Mouse (Mus musculus) lung, embryonic 15.5 days (tissue): ENCODE results near the gene Rpl29. TPM values are rescaled to one million over a fixed set of nuclear protein-coding genes. Genes with fewer than 3 reads are reported as not detected.

ENCODE experiments used
- ATAC-seq: fragments of 200-750 bp; cut with Nextera tagmentation; 2 replicates; pipeline ENCODE4 v1.8.0; 2017; ENCODE audit warnings: moderate number of reproducible peaks, borderline replicate concordance; ENCODE audit not compliant: low FRiP score, low TSS enrichment; ENCODE audit errors: extremely low read depth
- H3K27ac ChIP-seq: fragments of 300-500 bp; sonication (generic); 2 replicates; pipeline ENCODE4 v1.5.1; 2015; ENCODE audit warnings: moderate library complexity, mild to moderate bottlenecking, inconsistent platforms
- H3K27me3 ChIP-seq: fragments of 300-500 bp; sonication (generic); 2 replicates; pipeline ENCODE4 v1.6.1; 2015; ENCODE audit warnings: inconsistent platforms
- H3K36me3 ChIP-seq: fragments of 300-500 bp; sonication (generic); 2 replicates; pipeline ENCODE4 v1.6.1; 2015; ENCODE audit warnings: inconsistent platforms
- H3K4me1 ChIP-seq: fragments of 300-500 bp; sonication (generic); 2 replicates; pipeline ENCODE4 v1.6.1; 2015; ENCODE audit warnings: inconsistent platforms
- H3K4me2 ChIP-seq: fragments of 300-500 bp; sonication (generic); 2 replicates; pipeline ENCODE4 v1.6.1; 2015; ENCODE audit warnings: inconsistent platforms, mild to moderate bottlenecking, moderate library complexity
- H3K4me3 ChIP-seq: fragments of 300-500 bp; sonication (generic); 2 replicates; pipeline ENCODE4 v1.5.1; 2015; ENCODE audit warnings: mild to moderate bottlenecking, inconsistent platforms
- H3K9ac ChIP-seq: fragments of 300-500 bp; sonication (generic); 2 replicates; pipeline ENCODE4 v1.6.1; 2015; ENCODE audit warnings: inconsistent platforms
- H3K9me3 ChIP-seq: fragments of 300-500 bp; sonication (generic); 2 replicates; pipeline ENCODE4 v1.6.1; 2016; ENCODE audit warnings: inconsistent platforms
- WGBS: fragments of 180-500 bp; shearing (Covaris S2); methylation state at CpG from one replicate; pipeline ENCODE4 v1.1.7; 2015; 5-methylcytosine and 5-hydroxymethylcytosine counted together
- polyA plus RNA-seq: library from polyadenylated mRNA; unstranded; fragments of >200 nt; fragmentation: Nextera tagmentation; extraction: Ambion mirVana; gene quantifications from 2 replicates; pipeline ENCODE4 v1.2.1, GENCODE M21; 2015

Rpl29 gene
- polyA plus RNA-seq, 1 experiment from 2014 or later, result 988 TPM

DNA sequence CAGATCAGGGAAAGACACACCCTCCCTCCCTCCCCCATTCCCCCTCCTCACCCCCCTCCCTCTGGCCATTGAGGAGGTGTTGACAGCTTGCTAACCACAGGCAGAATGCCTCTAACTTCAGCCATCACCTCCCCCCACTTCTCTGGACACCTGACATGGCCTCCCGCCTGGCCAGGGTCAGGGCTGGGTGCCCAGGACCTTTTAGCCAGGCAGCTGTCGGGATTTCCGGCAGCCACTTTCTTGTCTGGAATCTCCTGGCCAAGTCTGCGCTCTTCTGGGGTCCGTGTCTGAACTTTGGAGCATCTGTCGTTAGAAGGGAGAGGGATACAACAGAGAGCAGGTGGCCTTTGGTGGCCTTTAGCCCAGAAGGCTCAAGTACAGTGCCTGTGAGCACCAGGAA is 24.0 kb upstream of the Rpl29 start:
- peak overlapping the region; percentile 30 for H3K27ac ChIP-seq
- WGBS, result 12% methylated on average over 6 of the region's 6 CpGs

GRCm38 (mm10) chr9:106406443-106407078 is 22.7 kb upstream of the Rpl29 start:
- 27% methylated on average over 8 of the region's 8 CpGs for WGBS
- Histone ChIP-seq H3K4me2 (peak overlapping the region; percentile 10; the same call in 1 of the 2 replicates), H3K4me3 (no peak overlapping the region), H3K9me3 (no peaks in the 10 kb centered on the region), H3K36me3 (no peaks in the 10 kb centered on the region), H3K4me1 (peaks cover 21% of the 10 kb centered on the region), H3K27ac (0 out of 2 replicates have a peak overlapping the region, but pooled peaks have one; percentile 42), H3K27me3 (no peaks in the 10 kb centered on the region), H3K9ac (no peak overlapping the region)
- peak; percentile 60; the same call in 1 of the 2 replicates for ATAC-seq

More for the DNA sequence above, 24.0 kb upstream of the Rpl29 start:
- Histone ChIP-seq H3K9me3 (no peaks in the 10 kb centered on the region), H3K36me3 (no peaks in the 10 kb centered on the region), H3K4me2 (no peak overlapping the region), H3K9ac (no peak overlapping the region), H3K4me1 (peaks cover 21% of the 10 kb centered on the region), H3K27me3 (no peaks in the 10 kb centered on the region), H3K4me3 (no peak overlapping the region)
- peak; percentile 58; the same call in 1 of the 2 replicates for ATAC-seq

GRCm38 (mm10) chr9:106409096-106409495 is 20.2 kb upstream of the Rpl29 start:
- no peak overlapping the region for H3K27ac ChIP-seq
- H3K36me3 ChIP-seq, result no peaks in the 10 kb centered on the region
- ATAC-seq, result no peak
- 95% methylated on average over 4 of the region's 4 CpGs for WGBS
- H3K27me3 ChIP-seq, result no peaks in the 10 kb centered on the region
- H3K4me2 ChIP-seq, result no peak overlapping the region
- H3K9ac ChIP-seq, result no peak overlapping the region
- no peaks in the 10 kb centered on the region for H3K9me3 ChIP-seq
- peaks cover 21% of the 10 kb centered on the region for H3K4me1 ChIP-seq
- no peak overlapping the region for H3K4me3 ChIP-seq

- Histone ChIP-seq H3K9ac (no peak overlapping the region), H3K4me1 (peaks cover 19% of the 10 kb centered on the region), H3K27ac (no peak overlapping the region), H3K27me3 (no peaks in the 10 kb centered on the region), H3K36me3 (no peaks in the 10 kb centered on the region), H3K4me3 (no peak overlapping the region), H3K9me3 (no peaks in the 10 kb centered on the region), H3K4me2 (no peak overlapping the region)
- 84% methylated on average over 2 of the region's 2 CpGs for WGBS
- no peak for ATAC-seq
Measured at GRCm38 (mm10) chr9:106410086-106410650, 19.1 kb upstream of the Rpl29 start.

GRCm38 (mm10) chr9:106411091-106411594 is 18.1 kb upstream of the Rpl29 start:
- Histone ChIP-seq H3K27ac (no peak overlapping the region), H3K4me3 (no peak overlapping the region), H3K9ac (no peak overlapping the region), H3K4me2 (no peak overlapping the region), H3K36me3 (no peaks in the 10 kb centered on the region), H3K4me1 (peaks cover 11% of the 10 kb centered on the region), H3K27me3 (no peaks in the 10 kb centered on the region), H3K9me3 (no peaks in the 10 kb centered on the region)
- no peak for ATAC-seq
- WGBS, result 54% methylated on average over 9 of the region's 9 CpGs

- H3K4me3 ChIP-seq, result no peak overlapping the region
- no peak overlapping the region for H3K9ac ChIP-seq
- H3K27me3 ChIP-seq, result no peaks in the 10 kb centered on the region
- H3K4me1 ChIP-seq, result peaks cover 5% of the 10 kb centered on the region; the same call in 1 of the 2 replicates
- no peaks in the 10 kb centered on the region for H3K36me3 ChIP-seq
- ATAC-seq, result no peak
- H3K27ac ChIP-seq, result no peak overlapping the region
- H3K9me3 ChIP-seq, result no peaks in the 10 kb centered on the region
- H3K4me2 ChIP-seq, result no peak overlapping the region
- 74% methylated on average over 6 of the region's 6 CpGs for WGBS
Measured at GRCm38 (mm10) chr9:106411729-106412128, 17.5 kb upstream of the Rpl29 start.

GRCm38 (mm10) chr9:106412210-106412609 is 17.0 kb upstream of the Rpl29 start:
- no peak for ATAC-seq
- Histone ChIP-seq H3K27me3 (no peaks in the 10 kb centered on the region), H3K4me3 (no peak overlapping the region), H3K4me1 (peaks cover 1% of the 10 kb centered on the region; the same call in 1 of the 2 replicates), H3K9me3 (no peaks in the 10 kb centered on the region), H3K36me3 (no peaks in the 10 kb centered on the region), H3K9ac (no peak overlapping the region), H3K4me2 (no peak overlapping the region), H3K27ac (no peak overlapping the region)
- 68% methylated on average over 3 of the region's 3 CpGs for WGBS

DNA sequence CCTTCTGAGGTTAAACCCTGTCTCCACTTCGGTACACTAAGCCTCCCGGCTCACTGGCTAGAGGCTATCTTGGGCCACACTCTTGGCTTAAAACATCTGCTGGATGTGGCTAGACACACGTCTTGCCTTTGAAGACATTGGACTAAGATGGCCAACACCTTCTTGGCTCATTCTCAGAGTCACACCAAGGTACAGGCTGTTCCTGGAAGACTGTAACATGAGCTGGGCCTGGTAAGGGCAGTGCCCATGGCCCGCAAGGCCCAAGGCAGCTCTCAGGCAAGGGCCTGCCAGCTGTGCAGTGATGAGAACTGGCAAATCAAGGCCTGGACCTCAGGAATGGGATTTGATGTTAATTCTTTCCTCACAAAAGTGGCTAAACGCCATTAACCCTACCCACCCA is 15.6 kb upstream of the Rpl29 start:
- H3K9me3 ChIP-seq, result no peaks in the 10 kb centered on the region
- 72% methylated on average over 5 of the region's 5 CpGs for WGBS

GRCm38 (mm10) chr9:106416826-106417225 is 12.4 kb upstream of the Rpl29 start:
- no peak for ATAC-seq
- Histone ChIP-seq H3K9me3 (no peaks in the 10 kb centered on the region), H3K36me3 (no peaks in the 10 kb centered on the region), H3K4me1 (peaks cover 32% of the 10 kb centered on the region), H3K4me3 (no peak overlapping the region), H3K27me3 (0 out of 2 replicates have a peak, but pooled peaks cover 3% of the 10 kb centered on the region), H3K27ac (no peak overlapping the region), H3K4me2 (no peak overlapping the region), H3K9ac (no peak overlapping the region)
- 83% methylated on average over 6 of the region's 6 CpGs for WGBS

More for the DNA sequence above, 15.6 kb upstream of the Rpl29 start:
- Histone ChIP-seq H3K4me1 (peaks cover 15% of the 10 kb centered on the region), H3K27me3 (no peaks in the 10 kb centered on the region), H3K36me3 (no peaks in the 10 kb centered on the region), H3K4me2 (no peak overlapping the region), H3K4me3 (no peak overlapping the region), H3K9ac (no peak overlapping the region), H3K27ac (no peak overlapping the region)
- no peak for ATAC-seq

- H3K4me2 ChIP-seq, result peak overlapping the region; percentile 70
- peak overlapping the region; percentile 35 for H3K9ac ChIP-seq
- WGBS, result 14% methylated on average over 29 of the region's 29 CpGs
- peak overlapping the region; percentile 69 for H3K27ac ChIP-seq
- ATAC-seq, result peak; percentile 69
- peaks cover 32% of the 10 kb centered on the region for H3K4me1 ChIP-seq
- H3K36me3 ChIP-seq, result no peaks in the 10 kb centered on the region
- H3K27me3 ChIP-seq, result 0 out of 2 replicates have a peak, but pooled peaks cover 3% of the 10 kb centered on the region
- H3K4me3 ChIP-seq, result peak overlapping the region; percentile 27
- H3K9me3 ChIP-seq, result no peaks in the 10 kb centered on the region
Measured at GRCm38 (mm10) chr9:106417841-106418625, 11.2 kb upstream of the Rpl29 start.

DNA sequence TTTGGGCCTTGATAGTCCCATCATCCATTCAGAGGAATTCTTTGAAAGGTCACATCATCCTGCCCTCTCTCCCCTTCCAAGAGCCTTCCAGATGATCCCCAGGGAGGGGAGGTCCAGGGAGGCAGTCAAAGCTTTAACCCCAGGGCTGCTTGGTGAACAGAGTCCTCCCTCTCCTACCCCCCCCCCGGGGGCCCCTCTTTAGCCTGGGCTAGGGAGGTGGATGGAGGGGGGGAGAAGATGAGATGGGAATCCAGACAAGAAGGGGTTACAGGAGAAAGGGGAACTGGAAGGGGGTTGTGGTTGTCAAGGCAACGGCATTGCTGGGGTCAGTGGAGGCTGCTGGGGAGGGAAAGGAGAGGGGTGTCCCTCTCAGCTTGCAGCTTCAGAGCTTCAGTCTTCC is 8.6 kb upstream of the Rpl29 start:
- no peak overlapping the region for H3K4me3 ChIP-seq
- no peaks in the 10 kb centered on the region for H3K9me3 ChIP-seq
- no peak overlapping the region for H3K4me2 ChIP-seq
- no peak for ATAC-seq
- H3K4me1 ChIP-seq, result peaks cover 32% of the 10 kb centered on the region
- 0% methylated on average over 2 of the region's 2 CpGs for WGBS
- no peak overlapping the region for H3K9ac ChIP-seq
- H3K27me3 ChIP-seq, result 0 out of 2 replicates have a peak, but pooled peaks cover 3% of the 10 kb centered on the region
- no peak overlapping the region for H3K27ac ChIP-seq
- H3K36me3 ChIP-seq, result no peaks in the 10 kb centered on the region
